Mouse (Mus musculus): ENCODE data around the gene Cacna1d. TPM values are rescaled to one million over a fixed set of nuclear protein-coding genes. Genes with fewer than 3 reads are reported as not detected.

Cacna1d gene
- polyA plus RNA-seq, 1 experiment from 2014 or later, result 7.0 TPM

DNA sequence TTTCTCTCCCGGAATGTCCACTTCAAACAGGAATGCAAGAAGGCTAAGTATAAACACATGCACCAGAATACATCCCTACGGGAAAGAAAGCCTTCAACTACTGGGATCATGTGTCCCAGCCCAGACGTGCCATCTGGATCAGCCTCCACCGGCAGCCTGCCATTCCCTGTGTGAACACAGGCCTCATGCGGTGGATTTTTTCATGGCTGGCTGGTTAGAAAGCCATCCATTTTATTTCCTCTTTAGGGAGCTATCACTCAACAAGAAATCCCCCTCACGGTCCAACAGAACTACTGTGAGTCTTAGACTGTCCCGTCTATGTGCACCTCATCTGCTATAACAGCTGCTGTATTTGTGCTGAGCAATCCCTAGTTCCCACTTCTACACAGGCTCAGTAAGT lies 343.5 kb downstream of the Cacna1d start:
- H3K27me3 ChIP-seq, result no peaks in the 10 kb centered on the region; the same call in 1 of the 2 replicates
- no peak overlapping the region for H3K4me3 ChIP-seq
- 42% methylated on average over 7 of the region's 7 CpGs for WGBS
- no peaks in the 10 kb centered on the region for H3K36me3 ChIP-seq
- 0 out of 2 replicates have a peak, but pooled peaks cover 2% of the 10 kb centered on the region for H3K4me1 ChIP-seq (replicated peaks)
- no peaks in the 10 kb centered on the region for H3K9me3 ChIP-seq
- H3K27ac ChIP-seq, result no peak overlapping the region
- H3K4me2 ChIP-seq, result no peak overlapping the region
- no peak overlapping the region for H3K9ac ChIP-seq
- peak; percentile 32; the same call in 1 of the 2 replicates for ATAC-seq (ENCODE audit: low FRiP score)

DNA sequence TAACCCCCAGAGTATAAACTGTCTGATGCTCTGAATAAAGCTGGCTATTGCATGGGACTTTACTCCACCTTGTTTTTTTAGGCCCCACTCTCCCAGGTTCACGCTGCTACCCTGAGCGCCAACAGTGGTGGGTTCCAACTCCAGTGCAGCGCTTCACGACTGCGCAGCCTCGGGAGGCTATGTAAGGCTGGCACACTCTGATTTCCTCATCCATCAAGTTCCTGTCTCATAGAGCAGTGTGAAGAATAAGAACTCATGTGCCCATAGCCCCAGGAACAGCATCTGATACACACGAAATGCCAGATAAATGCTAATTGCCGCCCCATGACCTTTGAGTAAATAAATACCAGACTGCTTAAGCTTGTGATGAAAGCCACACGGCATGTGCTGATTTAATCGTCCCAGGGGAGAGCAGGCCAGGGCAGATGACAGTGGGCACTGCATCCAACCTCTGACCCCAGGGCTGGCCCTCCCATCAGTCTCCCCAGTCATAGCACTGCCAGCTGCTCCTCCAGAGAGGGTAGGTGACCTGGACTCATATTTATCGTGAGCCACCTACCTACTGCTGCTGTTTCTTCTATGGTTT lies 352.8 kb downstream of the Cacna1d start:
- peaks cover 14% of the 10 kb centered on the region for H3K36me3 ChIP-seq
- no peak overlapping the region for H3K4me3 ChIP-seq
- no peak overlapping the region for H3K27ac ChIP-seq
- no peak overlapping the region for H3K4me2 ChIP-seq
- peaks cover 29% of the 10 kb centered on the region for H3K27me3 ChIP-seq
- WGBS, result 37% methylated on average over 11 of the region's 11 CpGs
- H3K4me1 ChIP-seq (replicated peaks), result peaks cover 5% of the 10 kb centered on the region; the same call in 1 of the 2 replicates
- H3K9me3 ChIP-seq, result no peaks in the 10 kb centered on the region
- H3K9ac ChIP-seq, result no peak overlapping the region
- ATAC-seq (ENCODE audit: low FRiP score), result peak; percentile 71

DNA sequence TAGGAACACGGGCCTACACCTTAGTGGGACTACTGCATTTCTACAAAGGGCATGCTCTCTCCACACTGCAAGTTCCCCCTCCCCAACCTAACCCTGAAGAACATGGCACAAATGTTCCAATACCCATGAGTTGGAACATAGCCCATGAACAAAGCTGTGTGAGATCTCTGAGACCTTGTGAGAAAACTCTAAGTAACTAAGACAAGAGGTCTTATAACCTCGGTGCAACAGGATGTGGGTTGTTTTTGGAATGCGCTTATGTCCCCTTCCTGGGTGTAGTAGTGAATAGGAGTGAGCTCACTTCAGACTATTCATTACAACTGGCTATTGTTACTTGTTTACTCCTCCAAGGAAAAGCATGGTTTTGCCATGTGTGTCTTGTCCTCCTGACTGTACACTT lies 353.3 kb downstream of the Cacna1d start:
- Histone ChIP-seq H3K36me3 (peaks cover 14% of the 10 kb centered on the region), H3K27ac (no peak overlapping the region), H3K4me2 (no peak overlapping the region), H3K4me3 (no peak overlapping the region), H3K9ac (no peak overlapping the region), H3K9me3 (no peaks in the 10 kb centered on the region), H3K27me3 (peaks cover 29% of the 10 kb centered on the region), H3K4me1 (replicated peaks) (peaks cover 5% of the 10 kb centered on the region; the same call in 1 of the 2 replicates)
- no peak for ATAC-seq (ENCODE audit: low FRiP score)
- 83% methylated on average over 3 of the region's 3 CpGs for WGBS

DNA sequence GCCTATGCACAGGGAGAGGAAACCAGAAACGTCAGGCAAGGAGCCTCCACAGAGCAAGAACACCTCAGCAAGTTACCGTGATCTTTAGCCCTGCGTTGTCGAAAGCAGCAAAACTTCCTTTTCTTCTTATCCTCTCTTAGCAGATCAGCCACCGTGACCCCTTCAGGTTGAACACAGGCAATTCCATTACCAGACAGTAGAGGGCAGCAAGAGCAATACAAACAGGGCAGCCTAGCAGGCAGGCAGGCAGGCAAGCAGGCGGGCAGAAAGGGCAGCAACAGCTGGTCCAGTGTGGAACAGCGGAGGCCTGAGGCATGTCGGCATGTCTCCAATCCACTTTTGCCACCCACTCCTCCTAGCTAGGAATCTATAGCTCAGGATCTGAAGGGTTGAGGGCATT lies 354.3 kb downstream of the Cacna1d start:
- peak; percentile 62; the same call in 1 of the 2 replicates for ATAC-seq (ENCODE audit: low FRiP score)
- Histone ChIP-seq H3K9me3 (no peaks in the 10 kb centered on the region), H3K9ac (no peak overlapping the region), H3K36me3 (peaks cover 11% of the 10 kb centered on the region), H3K4me2 (no peak overlapping the region), H3K4me3 (no peak overlapping the region), H3K27ac (no peak overlapping the region), H3K4me1 (replicated peaks) (peaks cover 5% of the 10 kb centered on the region; the same call in 1 of the 2 replicates), H3K27me3 (peaks cover 26% of the 10 kb centered on the region)
- 8% methylated on average over 8 of the region's 8 CpGs for WGBS

DNA sequence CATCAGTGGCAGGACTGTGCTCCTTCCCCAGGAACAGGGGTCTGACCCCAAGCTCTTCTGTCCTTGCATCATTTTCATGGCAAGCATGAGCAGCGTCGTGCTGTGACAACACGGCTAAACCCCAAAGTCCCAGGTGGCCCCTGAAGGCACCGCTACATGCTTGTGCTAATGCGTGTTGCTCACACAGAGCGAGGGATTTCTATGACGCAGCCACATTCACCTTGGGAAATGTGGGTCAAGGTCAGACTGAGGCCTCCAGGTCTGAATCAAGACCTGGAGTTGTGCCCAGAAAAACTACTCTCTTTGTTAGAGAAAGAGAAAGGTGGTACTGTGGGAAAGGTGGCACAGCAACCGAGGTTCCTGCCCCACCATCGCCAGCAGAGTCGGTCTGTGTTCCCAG lies 355.9 kb downstream of the Cacna1d start:
- 90% methylated on average over 10 of the region's 10 CpGs for WGBS
- Histone ChIP-seq H3K4me2 (no peak overlapping the region), H3K27ac (no peak overlapping the region), H3K9me3 (no peaks in the 10 kb centered on the region), H3K4me1 (replicated peaks) (peaks cover 5% of the 10 kb centered on the region; the same call in 1 of the 2 replicates), H3K27me3 (peaks cover 17% of the 10 kb centered on the region), H3K4me3 (no peak overlapping the region), H3K9ac (0 out of 2 replicates have a peak overlapping the region, but pooled peaks have one; percentile 13), H3K36me3 (no peaks in the 10 kb centered on the region)
- no peak for ATAC-seq (ENCODE audit: low FRiP score)

DNA sequence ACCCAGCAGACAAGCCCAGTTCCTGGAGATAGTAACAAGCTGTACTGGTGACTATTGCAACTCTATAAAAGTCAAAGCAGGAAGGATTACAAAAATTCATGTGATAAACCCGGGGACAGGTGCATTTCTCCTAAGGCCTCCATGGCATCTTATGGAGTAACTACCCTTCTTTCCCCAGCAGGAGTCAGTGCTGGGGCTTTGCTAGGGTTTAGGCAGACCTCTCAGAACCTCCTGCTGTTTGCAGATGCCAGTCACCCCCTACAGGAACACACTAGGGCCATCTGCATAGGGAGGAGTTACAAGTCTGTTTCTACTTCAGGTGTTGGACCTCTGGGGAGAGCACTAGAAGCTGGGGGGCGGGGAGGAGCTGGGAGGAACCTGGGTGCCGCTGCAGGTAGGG lies 357.6 kb downstream of the Cacna1d start:
- H3K4me2 ChIP-seq, result no peak overlapping the region
- H3K9me3 ChIP-seq, result no peaks in the 10 kb centered on the region
- H3K36me3 ChIP-seq, result no peaks in the 10 kb centered on the region
- no peak for ATAC-seq (ENCODE audit: low FRiP score)
- no peak overlapping the region for H3K9ac ChIP-seq
- peaks cover 14% of the 10 kb centered on the region; the same call in 1 of the 2 replicates for H3K27me3 ChIP-seq
- H3K4me1 ChIP-seq (replicated peaks), result peaks cover 4% of the 10 kb centered on the region; the same call in 1 of the 2 replicates
- WGBS, result 53% methylated on average over 3 of the region's 3 CpGs
- H3K27ac ChIP-seq, result no peak overlapping the region
- no peak overlapping the region for H3K4me3 ChIP-seq

DNA sequence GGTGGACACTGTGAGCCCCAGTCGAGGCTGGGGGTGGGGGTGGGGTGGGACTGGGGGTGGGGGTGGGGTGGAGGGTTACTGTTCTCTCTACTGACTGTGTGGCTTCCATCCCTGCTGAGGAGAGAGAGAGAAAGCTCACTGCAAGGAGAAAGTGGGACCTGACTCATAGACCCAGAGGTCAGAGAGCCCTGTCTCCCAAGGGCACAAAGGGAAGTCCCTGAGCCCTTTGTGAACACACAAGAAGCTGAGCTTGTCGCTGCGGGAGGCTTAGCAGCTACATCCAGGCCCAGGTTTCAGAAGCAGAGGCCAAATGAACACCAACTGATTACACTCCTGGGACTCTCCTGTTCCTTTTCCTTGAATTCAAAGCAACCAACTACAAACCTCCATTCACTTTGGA lies 360.0 kb downstream of the Cacna1d start:
- Histone ChIP-seq H3K4me2 (no peak overlapping the region), H3K4me3 (no peak overlapping the region), H3K9me3 (no peaks in the 10 kb centered on the region), H3K27ac (no peak overlapping the region), H3K9ac (no peak overlapping the region), H3K4me1 (replicated peaks) (no peaks in the 10 kb centered on the region), H3K27me3 (peaks cover 14% of the 10 kb centered on the region; the same call in 1 of the 2 replicates), H3K36me3 (no peaks in the 10 kb centered on the region)
- no peak for ATAC-seq (ENCODE audit: low FRiP score)
- WGBS, result 13% methylated on average over 3 of the region's 3 CpGs

DNA sequence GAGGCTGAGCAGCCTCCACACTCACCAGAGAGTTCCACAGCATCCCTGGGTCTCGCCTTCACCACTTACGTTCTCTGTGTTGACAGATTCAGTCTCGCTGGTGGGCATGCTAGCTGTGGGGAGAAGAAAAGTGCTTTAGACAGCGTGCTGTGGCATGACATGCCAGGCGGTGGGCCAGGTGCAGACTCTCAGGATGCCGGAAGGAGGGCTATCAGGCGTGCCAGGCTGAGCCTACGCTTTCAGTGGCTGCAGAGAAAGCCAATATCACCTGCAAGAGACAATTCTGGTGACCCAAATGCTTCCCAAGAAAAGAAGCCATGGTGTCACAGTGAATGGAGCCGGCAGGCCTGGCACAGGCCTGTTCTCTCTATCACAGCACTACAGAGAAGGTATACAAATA lies 361.2 kb downstream of the Cacna1d start:
- H3K9me3 ChIP-seq, result no peaks in the 10 kb centered on the region
- no peak for ATAC-seq (ENCODE audit: low FRiP score)
- no peak overlapping the region for H3K4me3 ChIP-seq
- H3K4me1 ChIP-seq (replicated peaks), result no peaks in the 10 kb centered on the region
- H3K4me2 ChIP-seq, result no peak overlapping the region
- 91% methylated on average over 9 of the region's 9 CpGs for WGBS
- no peak overlapping the region for H3K9ac ChIP-seq
- 0 out of 2 replicates have a peak, but pooled peaks cover 5% of the 10 kb centered on the region for H3K27me3 ChIP-seq
- H3K27ac ChIP-seq, result no peak overlapping the region
- no peaks in the 10 kb centered on the region for H3K36me3 ChIP-seq

DNA sequence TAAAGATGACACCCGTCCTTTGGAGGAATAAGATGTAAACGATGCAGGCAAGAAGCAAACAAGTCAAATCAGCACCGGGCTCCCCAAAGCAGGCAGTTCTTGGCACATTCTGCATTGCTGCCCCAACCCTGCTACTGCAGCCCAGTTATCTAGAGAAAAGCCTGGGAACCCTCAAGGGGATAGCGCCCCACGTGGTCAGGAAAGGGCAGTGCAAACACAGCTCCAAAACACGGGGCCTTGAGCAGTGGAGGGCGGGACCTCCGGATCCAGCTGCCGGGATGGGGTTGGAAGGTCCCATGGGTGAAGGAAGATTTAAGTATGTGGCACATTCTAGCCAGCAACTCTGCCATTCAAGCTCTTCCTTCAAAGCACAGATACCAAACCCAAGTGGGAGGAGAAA lies 361.9 kb downstream of the Cacna1d start:
- WGBS, result 36% methylated on average over 9 of the region's 9 CpGs

DNA sequence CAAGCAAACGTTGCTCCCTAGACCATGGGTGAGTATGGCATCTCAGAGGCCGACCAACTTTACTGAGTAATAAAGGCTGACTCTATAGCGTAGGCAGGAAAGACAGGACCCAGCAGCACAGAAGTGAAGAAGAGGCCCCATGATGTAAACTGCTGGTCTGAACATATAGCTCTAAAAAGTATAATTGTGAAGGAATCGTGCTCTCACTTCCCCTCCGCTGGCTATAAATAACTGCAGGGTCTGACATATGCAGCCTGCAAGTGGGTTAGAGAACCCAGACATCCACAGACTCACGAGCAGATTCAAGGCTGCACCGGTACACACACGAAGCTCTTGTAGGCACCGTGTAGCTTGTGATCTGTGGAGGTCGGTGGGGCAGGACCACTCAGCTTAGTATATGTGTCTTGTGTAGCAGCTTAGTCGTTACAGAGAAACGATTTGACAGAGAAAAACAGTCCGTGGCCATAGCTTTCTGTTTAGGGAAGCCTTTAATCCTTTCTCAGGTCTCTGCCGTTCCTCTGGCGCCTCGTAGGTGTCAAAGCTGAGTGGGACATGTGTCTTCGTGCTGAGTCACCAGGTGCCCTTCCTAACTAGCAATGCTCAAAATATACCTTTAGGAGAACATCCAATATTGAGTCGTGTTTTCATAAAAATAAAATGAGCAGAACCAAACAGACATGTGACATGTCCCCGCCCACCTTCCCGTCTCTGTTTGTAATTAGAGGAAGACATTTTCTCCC lies 366.1 kb downstream of the Cacna1d start:
- no peak overlapping the region for H3K9ac ChIP-seq
- no peaks in the 10 kb centered on the region for H3K4me1 ChIP-seq (replicated peaks)
- no peak overlapping the region for H3K4me2 ChIP-seq
- no peak overlapping the region for H3K4me3 ChIP-seq
- no peaks in the 10 kb centered on the region for H3K27me3 ChIP-seq
- 88% methylated on average over 20 of the region's 20 CpGs for WGBS
- peaks cover 13% of the 10 kb centered on the region for H3K36me3 ChIP-seq
- no peaks in the 10 kb centered on the region for H3K9me3 ChIP-seq
- ATAC-seq (ENCODE audit: low FRiP score), result no peak
- no peak overlapping the region for H3K27ac ChIP-seq

More for the DNA sequence above, 361.9 kb downstream of the Cacna1d start:
- H3K36me3 ChIP-seq, result no peaks in the 10 kb centered on the region
- H3K4me3 ChIP-seq, result no peak overlapping the region
- H3K9me3 ChIP-seq, result no peaks in the 10 kb centered on the region
- no peak overlapping the region for H3K9ac ChIP-seq
- H3K27me3 ChIP-seq, result no peaks in the 10 kb centered on the region
- H3K27ac ChIP-seq, result no peak overlapping the region
- no peak for ATAC-seq (ENCODE audit: low FRiP score)
- H3K4me1 ChIP-seq (replicated peaks), result no peaks in the 10 kb centered on the region
- no peak overlapping the region for H3K4me2 ChIP-seq

DNA sequence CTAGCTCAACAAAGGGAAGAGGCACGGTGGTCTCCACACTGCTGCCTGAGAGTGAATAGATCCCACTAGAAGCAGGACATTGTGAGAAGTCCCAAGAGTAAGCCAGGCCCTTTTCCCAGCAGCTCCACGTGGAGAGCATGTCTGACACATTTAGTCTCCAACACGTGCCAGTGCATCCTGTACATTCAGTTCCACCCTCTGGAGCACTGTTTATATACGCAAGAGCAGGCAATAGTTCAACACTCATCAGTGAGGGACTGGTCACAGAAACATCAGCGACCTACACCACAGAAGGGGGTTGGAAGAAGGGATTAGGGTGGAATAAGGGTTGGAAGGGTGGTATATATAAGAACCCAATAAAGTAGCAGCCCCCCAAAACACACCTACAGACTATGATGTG lies 371.2 kb downstream of the Cacna1d start:
- H3K4me2 ChIP-seq, result no peak overlapping the region
- no peaks in the 10 kb centered on the region for H3K9me3 ChIP-seq
- no peaks in the 10 kb centered on the region for H3K27me3 ChIP-seq
- H3K9ac ChIP-seq, result no peak overlapping the region
- ATAC-seq (ENCODE audit: low FRiP score), result no peak
- H3K36me3 ChIP-seq, result peaks cover 19% of the 10 kb centered on the region
- WGBS, result 75% methylated on average over 5 of the region's 5 CpGs
- H3K27ac ChIP-seq, result no peak overlapping the region
- no peak overlapping the region for H3K4me3 ChIP-seq
- H3K4me1 ChIP-seq (replicated peaks), result no peaks in the 10 kb centered on the region

DNA sequence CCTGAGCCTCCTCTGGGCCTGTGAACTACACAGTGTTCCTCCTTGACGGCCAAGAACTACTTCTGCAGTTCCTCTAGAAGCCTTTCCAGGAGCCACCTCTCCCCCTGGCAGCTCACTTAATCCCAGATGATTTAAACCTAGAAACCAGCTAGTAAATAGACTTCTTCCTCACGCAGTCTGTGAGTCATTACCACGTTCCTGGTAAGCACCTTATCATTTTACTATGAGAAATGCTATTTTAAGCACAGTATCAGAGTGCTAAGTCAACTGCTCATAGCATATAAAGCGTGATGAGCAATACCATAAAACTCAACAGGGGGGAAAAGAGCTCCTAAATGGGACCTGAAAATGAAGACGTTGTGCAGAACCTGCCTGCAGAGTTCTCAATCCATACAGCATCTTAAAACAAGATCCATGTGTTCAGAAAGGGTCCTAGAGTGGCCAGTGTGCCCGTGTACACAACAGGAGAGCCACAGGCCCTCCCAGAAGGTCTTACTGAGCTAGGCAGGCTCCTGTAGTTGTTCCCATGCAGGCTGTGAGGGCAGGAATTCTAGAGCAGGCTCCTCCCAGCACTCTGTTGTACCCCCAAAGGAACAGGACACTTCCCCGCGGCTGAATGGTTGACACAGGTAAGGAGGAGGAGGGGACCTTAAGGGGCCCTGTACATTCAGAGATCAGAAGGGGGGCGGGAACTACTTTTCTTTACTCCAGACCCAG lies 377.7 kb downstream of the Cacna1d start:
- no peak for ATAC-seq (ENCODE audit: low FRiP score)
- H3K9ac ChIP-seq, result no peak overlapping the region
- 74% methylated on average over 9 of the region's 9 CpGs for WGBS
- H3K4me2 ChIP-seq, result no peak overlapping the region
- H3K27ac ChIP-seq, result no peak overlapping the region
- H3K36me3 ChIP-seq, result peaks cover 23% of the 10 kb centered on the region
- H3K4me3 ChIP-seq, result no peak overlapping the region
- no peaks in the 10 kb centered on the region for H3K27me3 ChIP-seq
- H3K9me3 ChIP-seq, result no peaks in the 10 kb centered on the region
- H3K4me1 ChIP-seq (replicated peaks), result no peaks in the 10 kb centered on the region
